Mouse (Mus musculus) hindbrain, postnatal 0 days (tissue): Measurements from ENCODE around the gene Zfp423. TPM values are rescaled to one million over a fixed set of nuclear protein-coding genes. Genes with fewer than 3 reads are reported as not detected.
A peak's percentile ranks its signal among the peaks of the same experiment; 100 is the strongest.

Source experiments
- ATAC-seq: fragments of 200-750 bp; cut with Nextera tagmentation; 2 replicates; pipeline ENCODE4 v1.8.0; 2017; ENCODE audit warnings: mild to moderate bottlenecking, moderate TSS enrichment, moderate library complexity
- DNase-seq: peaks from one replicate; pipeline ENCODE4 v3.0.0-alpha.2; 2015; ENCODE audit warnings: low spot score
- H3K27ac ChIP-seq: fragments of 300-500 bp; sonication (generic); 2 replicates; pipeline ENCODE4 v1.5.1; 2014; ENCODE audit warnings: mild to moderate bottlenecking
- H3K27me3 ChIP-seq: fragments of 300-500 bp; sonication (generic); 2 replicates; pipeline ENCODE4 v1.6.1; 2014; ENCODE audit warnings: low read length, mixed read lengths; ENCODE audit not compliant: insufficient read depth
- H3K36me3 ChIP-seq: fragments of 300-500 bp; sonication (generic); 2 replicates; pipeline ENCODE4 v1.6.1; 2014; ENCODE audit warnings: low read length, mixed read lengths; ENCODE audit not compliant: insufficient read depth
- H3K4me1 ChIP-seq: fragments of 300-500 bp; sonication (generic); 2 replicates; pipeline ENCODE4 v1.6.1; 2014; ENCODE audit warnings: antibody characterized with exemption, low read length, mixed read lengths; ENCODE audit not compliant: insufficient read depth
- H3K4me2 ChIP-seq: fragments of 300-500 bp; sonication (generic); 2 replicates; pipeline ENCODE4 v1.6.1; 2014; ENCODE audit warnings: low read depth, mild to moderate bottlenecking, low read length, moderate library complexity, mixed read lengths
- H3K4me3 ChIP-seq: fragments of 300-500 bp; sonication (generic); 2 replicates; pipeline ENCODE4 v1.5.1; 2014; ENCODE audit warnings: low read length
- H3K9ac ChIP-seq: fragments of 300-500 bp; sonication (generic); replicated peaks from 2 replicates; pipeline ENCODE4 v1.6.1; 2014; ENCODE audit warnings: mild to moderate bottlenecking, low read length, moderate library complexity, mixed read lengths
- H3K9me3 ChIP-seq: fragments of 300-500 bp; sonication (generic); 2 replicates; pipeline ENCODE4 v1.6.1; 2016; ENCODE audit warnings: low read length, mixed read lengths
- CTCF ChIP-seq: IDR thresholded peaks from 2 replicates; pipeline ENCODE4 v1.5.1; 2016; ENCODE audit warnings: antibody characterized with exemption, control low read depth, low read depth
- WGBS: fragments of 180-500 bp; shearing (Covaris S2); extraction: QIAGEN DNeasy Blood & Tissue Kit; methylation state at CpG from one replicate; pipeline ENCODE4 v1.1.7; 2014; 5-methylcytosine and 5-hydroxymethylcytosine counted together
- polyA plus RNA-seq: library from polyadenylated mRNA; unstranded; fragments of >200 nt; fragmentation: Nextera tagmentation; extraction: Ambion mirVana; gene quantifications from 2 replicates; pipeline ENCODE4 v1.2.1, GENCODE M21; 2015
- total RNA-seq: library from RNA; depleted of rRNA; stranded (reverse); fragments of >200 nt; gene quantifications from 2 replicates; pipeline ENCODE4 v1.2.3, GENCODE M21; 2014

Zfp423 gene
- total and polyA plus RNA-seq, 2 experiments from 2014 or later = 22.2 to 73.6 TPM

DNA sequence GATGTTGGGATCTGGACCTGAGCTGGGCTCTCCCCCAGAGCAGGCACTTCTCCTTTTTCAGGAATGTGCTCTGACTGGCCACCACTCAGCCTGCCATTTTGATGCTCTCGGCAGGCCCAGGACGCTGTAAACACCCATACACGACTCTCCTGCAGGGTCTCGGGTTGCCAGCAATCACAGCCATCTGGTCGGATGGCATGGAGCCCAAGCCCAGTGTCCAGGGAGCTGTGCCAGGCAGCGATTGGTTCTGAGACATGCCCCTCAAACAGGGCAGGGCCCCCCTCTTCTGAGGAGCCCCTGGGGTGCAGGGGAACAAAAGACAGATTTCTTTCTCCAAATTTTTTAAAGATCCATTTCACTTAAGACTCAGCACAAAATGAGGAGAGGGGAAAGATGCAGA is 314.0 kb downstream of the Zfp423 start:
- peak overlapping the region; percentile 60 for H3K27ac ChIP-seq
- H3K4me3 ChIP-seq = no peak overlapping the region
- H3K9ac ChIP-seq = no peak overlapping the region
- DNase-seq (peak; percentile 86), ATAC-seq (peak; percentile 90)
- no peaks in the 10 kb centered on the region for H3K27me3 ChIP-seq
- H3K9me3 ChIP-seq = no peaks in the 10 kb centered on the region
- no peak overlapping the region for H3K4me2 ChIP-seq
- peaks cover 17% of the 10 kb centered on the region for H3K4me1 ChIP-seq
- no peak for TF ChIP-seq CTCF
- WGBS = 17% methylated on average over 6 of the region's 6 CpGs
- no peaks in the 10 kb centered on the region for H3K36me3 ChIP-seq

DNA sequence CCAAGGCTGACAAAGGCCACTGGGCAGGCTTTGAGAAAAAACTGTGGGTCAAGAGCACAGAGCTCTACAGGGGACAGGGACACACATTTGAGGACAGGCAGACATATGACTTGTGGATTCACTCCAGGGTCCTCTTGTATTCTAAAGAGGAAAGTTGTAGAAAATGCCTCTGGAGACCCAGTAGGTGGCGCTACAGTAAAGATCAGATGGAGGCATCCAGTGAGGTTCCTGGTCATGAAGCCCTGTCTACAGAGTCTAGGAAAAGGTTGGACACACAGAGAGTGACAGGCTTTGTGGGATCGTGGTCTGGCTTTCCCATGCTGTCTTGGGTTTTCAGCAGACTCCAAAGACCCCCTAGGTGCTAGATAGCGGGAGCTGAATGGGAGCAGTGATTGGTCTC is 318.5 kb downstream of the Zfp423 start:
- Histone ChIP-seq H3K27me3 (no peaks in the 10 kb centered on the region), H3K4me2 (no peak overlapping the region), H3K36me3 (no peaks in the 10 kb centered on the region), H3K9ac (no peak overlapping the region), H3K9me3 (no peaks in the 10 kb centered on the region), H3K4me1 (peaks cover 13% of the 10 kb centered on the region), H3K27ac (no peak overlapping the region), H3K4me3 (no peak overlapping the region)
- DNase-seq (peak; percentile 67), ATAC-seq (peak; percentile 28; the same call in 1 of the 2 replicates)
- WGBS = 43% methylated on average over 3 of the region's 3 CpGs
- peak; percentile 71 for TF ChIP-seq CTCF

DNA sequence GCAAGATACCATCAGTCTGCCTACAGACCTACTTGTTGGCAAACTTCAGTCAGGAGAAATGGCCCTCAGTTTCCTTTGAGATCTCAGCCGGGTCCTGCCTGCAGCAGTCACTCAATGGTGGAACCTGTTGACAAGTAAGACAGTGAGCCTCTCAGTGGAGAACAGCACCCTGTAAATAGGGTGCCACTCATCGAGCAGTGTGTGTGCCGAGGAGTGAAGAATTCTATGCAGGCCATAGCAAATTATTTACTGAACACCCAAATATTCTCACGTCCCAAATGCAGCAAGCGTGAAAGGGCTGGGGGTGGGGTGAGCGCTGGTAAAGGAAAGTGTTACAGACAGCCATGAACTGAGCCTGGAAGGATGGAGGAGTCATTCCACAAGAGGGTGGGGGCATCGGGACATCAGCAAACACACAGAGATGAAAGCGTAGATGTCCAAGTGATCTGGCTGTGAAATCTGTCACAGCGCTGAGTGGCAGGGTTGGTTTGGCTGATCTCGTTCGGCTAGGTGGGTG is 323.1 kb downstream of the Zfp423 start:
- TF ChIP-seq CTCF = no peak
- no peaks in the 10 kb centered on the region for H3K9me3 ChIP-seq
- H3K36me3 ChIP-seq = no peaks in the 10 kb centered on the region
- no peaks in the 10 kb centered on the region for H3K4me1 ChIP-seq
- WGBS = 78% methylated on average over 11 of the region's 11 CpGs
- no peak overlapping the region for H3K4me3 ChIP-seq
- DNase-seq (no peak), ATAC-seq (no peak)
- no peak overlapping the region for H3K27ac ChIP-seq
- no peaks in the 10 kb centered on the region for H3K27me3 ChIP-seq
- no peak overlapping the region for H3K9ac ChIP-seq
- no peak overlapping the region for H3K4me2 ChIP-seq

DNA sequence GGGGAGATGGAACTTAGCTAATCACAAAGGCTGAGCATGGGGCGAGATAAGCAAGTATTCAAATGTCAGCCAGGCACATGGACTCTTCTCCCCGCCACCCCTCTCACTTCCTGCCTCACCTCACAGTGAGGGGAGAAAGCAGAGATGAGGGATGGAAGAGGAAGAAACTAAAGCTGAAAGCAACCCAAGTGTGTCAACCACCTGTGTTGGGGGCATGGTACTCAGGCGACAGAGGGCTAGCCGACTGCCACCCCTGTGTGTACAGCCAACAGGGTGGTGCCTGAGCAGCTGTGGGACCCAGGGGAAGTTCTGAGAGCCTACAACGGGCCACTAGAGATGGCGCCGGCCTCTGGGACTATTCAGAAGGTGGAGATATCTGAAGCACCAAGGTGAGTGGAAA is 327.6 kb downstream of the Zfp423 start:
- no peak for TF ChIP-seq CTCF
- DNase-seq (no peak), ATAC-seq (no peak)
- no peak overlapping the region for H3K4me2 ChIP-seq
- H3K9me3 ChIP-seq = no peaks in the 10 kb centered on the region
- H3K9ac ChIP-seq = no peak overlapping the region
- no peaks in the 10 kb centered on the region for H3K27me3 ChIP-seq
- H3K36me3 ChIP-seq = no peaks in the 10 kb centered on the region
- H3K4me1 ChIP-seq = no peaks in the 10 kb centered on the region
- H3K4me3 ChIP-seq = no peak overlapping the region
- H3K27ac ChIP-seq = no peak overlapping the region
- WGBS = 94% methylated on average over 7 of the region's 7 CpGs

DNA sequence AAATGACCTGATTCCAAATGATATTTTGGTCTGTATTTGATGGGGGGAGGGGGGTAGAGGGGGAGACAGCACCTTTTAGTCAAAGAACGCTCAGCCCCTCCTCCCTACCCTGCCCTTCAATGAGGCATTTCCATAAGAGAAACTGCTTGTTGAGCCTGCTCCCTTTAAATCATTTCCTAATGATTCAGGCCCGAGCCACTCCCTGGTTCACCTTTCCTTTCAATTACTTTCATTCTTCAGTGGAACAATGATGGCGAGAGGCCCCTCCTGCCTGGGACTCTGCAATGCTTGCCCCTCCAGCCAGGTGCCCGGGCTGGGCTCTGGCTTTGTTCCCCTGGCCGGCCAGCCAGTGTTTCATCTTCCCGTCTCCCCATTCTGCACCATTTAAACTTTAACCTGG is 329.7 kb downstream of the Zfp423 start:
- no peak overlapping the region for H3K9ac ChIP-seq
- H3K4me3 ChIP-seq = no peak overlapping the region
- DNase-seq (no peak), ATAC-seq (no peak)
- H3K4me1 ChIP-seq = no peaks in the 10 kb centered on the region
- no peaks in the 10 kb centered on the region for H3K36me3 ChIP-seq
- H3K27me3 ChIP-seq = no peaks in the 10 kb centered on the region
- no peak overlapping the region for H3K27ac ChIP-seq
- TF ChIP-seq CTCF = no peak
- no peak overlapping the region for H3K4me2 ChIP-seq
- 46% methylated on average over 6 of the region's 6 CpGs for WGBS
- no peaks in the 10 kb centered on the region for H3K9me3 ChIP-seq

DNA sequence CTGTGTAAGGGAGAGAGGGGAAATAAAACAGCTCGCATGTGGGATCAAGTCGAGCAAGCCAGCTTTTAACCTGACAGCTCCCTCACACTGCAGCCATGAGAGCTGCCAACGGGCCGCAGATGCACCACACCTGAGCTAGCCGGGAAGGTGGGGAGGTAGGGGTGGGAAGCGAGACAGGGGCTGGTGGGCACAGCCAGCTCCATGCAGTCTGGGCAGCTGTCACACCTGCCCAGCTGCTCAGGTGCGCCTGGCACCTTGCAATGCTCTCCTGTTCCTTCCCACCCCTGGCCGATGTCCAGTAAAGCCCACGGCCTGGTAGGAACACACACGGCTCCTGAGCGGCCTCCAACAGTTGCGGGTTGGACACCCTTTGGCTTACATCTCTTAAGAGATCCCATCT is 338.2 kb downstream of the Zfp423 start:
- 82% methylated on average over 12 of the region's 12 CpGs for WGBS
- Histone ChIP-seq H3K4me3 (no peak overlapping the region), H3K9me3 (no peaks in the 10 kb centered on the region), H3K36me3 (no peaks in the 10 kb centered on the region), H3K9ac (no peak overlapping the region), H3K4me1 (peaks cover 12% of the 10 kb centered on the region), H3K27me3 (no peaks in the 10 kb centered on the region), H3K4me2 (no peak overlapping the region), H3K27ac (peak overlapping the region; percentile 62)
- DNase-seq (no peak), ATAC-seq (0 out of 2 replicates have a peak, but pooled peaks have one; percentile 42)
- TF ChIP-seq CTCF = no peak

DNA sequence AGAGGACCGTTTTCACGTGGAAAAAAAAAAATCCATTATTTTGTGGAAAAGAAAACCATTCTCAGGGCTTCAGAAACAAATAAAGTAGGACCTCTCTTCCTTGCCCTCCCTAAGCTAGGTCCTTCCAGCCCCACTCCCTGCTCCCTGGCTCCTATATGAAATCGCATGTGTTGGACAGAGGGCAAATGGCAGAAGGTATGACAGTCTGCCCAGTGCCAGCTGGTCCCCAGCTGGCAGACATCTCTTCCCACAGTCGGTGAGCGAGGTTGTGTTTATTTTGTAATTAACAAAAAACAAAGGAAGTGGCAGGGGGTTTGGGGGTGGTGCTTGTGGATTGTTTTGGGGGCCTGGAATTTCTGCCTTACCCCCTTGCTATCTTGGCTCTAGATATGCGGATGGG is 339.2 kb downstream of the Zfp423 start:
- no peaks in the 10 kb centered on the region for H3K9me3 ChIP-seq
- no peak overlapping the region for H3K4me2 ChIP-seq
- peak overlapping the region; percentile 62; the same call in 1 of the 2 replicates for H3K27ac ChIP-seq
- TF ChIP-seq CTCF = no peak
- no peaks in the 10 kb centered on the region for H3K36me3 ChIP-seq
- DNase-seq (peak; percentile 76), ATAC-seq (peak; percentile 68; the same call in 1 of the 2 replicates)
- no peak overlapping the region for H3K9ac ChIP-seq
- H3K4me3 ChIP-seq = no peak overlapping the region
- H3K27me3 ChIP-seq = no peaks in the 10 kb centered on the region
- WGBS = 47% methylated on average over 6 of the region's 6 CpGs
- H3K4me1 ChIP-seq = peaks cover 12% of the 10 kb centered on the region
